Mouse (Mus musculus): ENCODE measurements at regions not wholly inside any gene's neighbourhood (a gene's known extent, or its start where the extent isn't known, plus 50 kb on each side); places are given as distances from the start of the nearest gene placed in this dataset.

- no peak for DNase-seq (ENCODE audit: low spot score in 2 of 2)
Observed at GRCm38 (mm10) chr2:169357400-169357799, 230.1 kb downstream of the Gm11011 start.

GRCm38 (mm10) chr2:169351547-169351946 lies 236.0 kb downstream of the Gm11011 start:
- DNase-seq (ENCODE audit: low spot score in 2 of 2), result no peak

- no peak for DNase-seq (ENCODE audit: low spot score in 2 of 2)
Observed at GRCm38 (mm10) chr2:169346107-169346506, 241.4 kb downstream of the Gm11011 start.

GRCm38 (mm10) chr2:169319521-169319920 lies 268.0 kb downstream of the Gm11011 start:
- DNase-seq (ENCODE audit: low spot score in 2 of 2), result peak; percentile 20 to 39

GRCm38 (mm10) chr2:169314396-169314930 lies 273.1 kb downstream of the Gm11011 start:
- DNase-seq (ENCODE audit: low spot score in 2 of 2), result no peak

GRCm38 (mm10) chr2:169311821-169312220 lies 275.7 kb downstream of the Gm11011 start:
- no peak for DNase-seq (ENCODE audit: low spot score in 2 of 2)

GRCm38 (mm10) chr2:169311356-169311755 lies 276.2 kb downstream of the Gm11011 start:
- DNase-seq (ENCODE audit: low spot score in 2 of 2), result no peak

GRCm38 (mm10) chr2:169304360-169304759 lies 283.2 kb downstream of the Gm11011 start:
- no peak for DNase-seq (ENCODE audit: low spot score in 2 of 2)

- DNase-seq (ENCODE audit: low spot score in 2 of 2), result no peak
Observed at GRCm38 (mm10) chr2:169300966-169301365, 286.6 kb downstream of the Gm11011 start.

GRCm38 (mm10) chr2:169300411-169300810 lies 287.1 kb downstream of the Gm11011 start:
- DNase-seq (ENCODE audit: low spot score in 2 of 2), result peak; percentile 22 to 25

- DNase-seq (ENCODE audit: low spot score in 2 of 2), result peak in 1 of 2 experiments; percentile 20
Observed at GRCm38 (mm10) chr2:169297841-169298627, 289.5 kb downstream of the Gm11011 start.

GRCm38 (mm10) chr2:169297226-169297625 lies 290.3 kb downstream of the Gm11011 start:
- no peak for DNase-seq (ENCODE audit: low spot score in 2 of 2)

- DNase-seq (ENCODE audit: low spot score in 2 of 2), result no peak
Observed at GRCm38 (mm10) chr2:169293351-169293750, 294.2 kb downstream of the Gm11011 start.

- DNase-seq (ENCODE audit: low spot score in 2 of 2), result no peak
Observed at GRCm38 (mm10) chr2:169288891-169289605, 298.5 kb downstream of the Gm11011 start.

GRCm38 (mm10) chr2:169286701-169287100 lies 300.8 kb downstream of the Gm11011 start:
- no peak for DNase-seq (ENCODE audit: low spot score in 2 of 2)

GRCm38 (mm10) chr2:169282508-169283117 lies 304.9 kb downstream of the Gm11011 start:
- no peak for DNase-seq (ENCODE audit: low spot score in 2 of 2)

GRCm38 (mm10) chr2:169275371-169275770 lies 312.2 kb downstream of the Gm11011 start:
- DNase-seq (ENCODE audit: low spot score in 2 of 2), result no peak

GRCm38 (mm10) chr2:169274101-169274500 lies 313.4 kb downstream of the Gm11011 start:
- DNase-seq (ENCODE audit: low spot score in 2 of 2), result no peak

GRCm38 (mm10) chr2:169272622-169273021 lies 314.9 kb downstream of the Gm11011 start:
- DNase-seq (ENCODE audit: low spot score in 2 of 2), result no peak

- DNase-seq (ENCODE audit: low spot score in 2 of 2), result no peak
Observed at GRCm38 (mm10) chr2:169272018-169272417, 315.5 kb downstream of the Gm11011 start.

GRCm38 (mm10) chr2:169260636-169261035 lies 305.2 kb upstream of the Zfp64 start:
- peak in 1 of 2 experiments; percentile 7 for DNase-seq (ENCODE audit: low spot score in 2 of 2)

GRCm38 (mm10) chr2:169244572-169244971 lies 289.2 kb upstream of the Zfp64 start:
- no peak for DNase-seq (ENCODE audit: low spot score in 2 of 2)

Data from frontal cortex, postnatal 10 days (tissue).